Mouse (Mus musculus): ENCODE data around the gene Cym. TPM values are rescaled to one million over a fixed set of nuclear protein-coding genes. Genes with fewer than 3 reads are reported as not detected.

Gene Cym
- total RNA-seq, 1 experiment = not detected

DNA sequence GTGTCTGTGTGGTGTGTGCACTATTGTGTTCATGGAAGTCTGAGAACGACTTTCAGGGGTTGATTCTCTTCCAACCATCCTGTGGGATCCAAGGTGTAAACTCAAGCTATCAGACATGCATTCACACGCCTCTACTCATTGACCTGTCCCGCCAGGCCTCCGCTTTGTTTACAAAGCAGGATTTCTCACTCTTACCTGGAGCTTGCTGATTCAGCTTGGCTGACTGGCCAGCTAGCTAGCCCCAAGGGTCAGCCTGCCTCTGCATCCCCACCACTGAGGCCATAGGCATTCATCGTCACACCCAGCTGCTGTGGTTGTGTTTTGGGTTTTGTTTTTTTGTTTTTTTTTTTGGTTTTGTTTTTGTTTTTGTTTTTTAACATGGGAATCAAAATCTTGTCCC is 7.7 kb upstream of the Cym start:
- H3K36me3 ChIP-seq (ENCODE audit: control insufficient read depth, insufficient read depth, low read length, poor library complexity, severe bottlenecking) = no peaks in the 10 kb centered on the region
- no peak overlapping the region for H3K27ac ChIP-seq (ENCODE audit: insufficient read depth, low read depth, low read length, poor library complexity, severe bottlenecking)
- H3K9me3 ChIP-seq (ENCODE audit: control insufficient read depth, insufficient read depth, low read depth, low read length) = no peaks in the 10 kb centered on the region
- H3K4me1 ChIP-seq (ENCODE audit: control insufficient read depth in 2 of 2, insufficient read depth in 2 of 2, low read length in 2 of 2, poor library complexity in 1 of 2) = no peaks in the 10 kb centered on the region
- in situ Hi-C loops (cut with MboI; ENCODE audit: low sequenced_read_pairs in 2 of 2, unreplicated experiment in 2 of 2) = loop anchor here in 1 of 2 experiments (25.0 kb wide), 1 partner anchor 233 kb away; the partner anchor contains the start of gene Kcnc4
- H3K9ac ChIP-seq (ENCODE audit: insufficient read depth, low read depth, low read length, poor library complexity, severe bottlenecking) = no peak overlapping the region
- no peak overlapping the region for H3K4me3 ChIP-seq (ENCODE audit: insufficient read depth in 1 of 2, low read depth in 1 of 2, low read length in 2 of 2, poor library complexity in 1 of 2, severe bottlenecking in 1 of 2)
- DNase-seq (ENCODE audit: low read depth, low spot score) = no peak
- TF ChIP-seq HCFC1 (IDR thresholded peaks at IDR 0.05; ENCODE audit: borderline replicate concordance, insufficient read depth, low read length) = no peak
- TF ChIP-seq ZNF384 (IDR thresholded peaks at IDR 0.05; ENCODE audit: low read depth, low read length) = no peak
- no peak for TF ChIP-seq ZC3H11A (IDR thresholded peaks at IDR 0.05; ENCODE audit: borderline replicate concordance, low read depth, low read length)
- no peak for TF ChIP-seq MAFK (IDR thresholded peaks at IDR 0.05; ENCODE audit: insufficient read depth, low read depth, low read length)
- no peak for TF ChIP-seq CHD2 (IDR thresholded peaks at IDR 0.05; ENCODE audit: low read depth, low read length)

DNA sequence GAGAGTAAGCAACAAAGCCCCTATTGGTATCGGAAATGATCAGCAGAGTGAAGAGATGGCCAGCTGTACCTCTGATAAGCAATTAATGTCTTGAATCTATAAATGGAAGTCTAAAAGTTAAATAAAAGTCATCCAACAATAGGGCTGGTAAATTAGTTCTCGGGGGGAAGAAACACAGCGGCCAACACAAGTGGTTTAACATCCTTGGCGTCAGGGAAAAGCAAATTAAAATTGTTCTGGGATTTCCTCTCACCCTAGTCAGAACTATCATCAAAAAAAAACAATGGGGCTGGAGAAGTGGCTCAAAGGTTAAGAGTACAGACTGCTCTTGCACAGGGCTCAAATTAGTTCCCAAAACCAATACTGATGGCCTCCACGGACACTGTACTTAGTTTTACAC is 4.3 kb upstream of the Cym start:
- no peaks in the 10 kb centered on the region for H3K9me3 ChIP-seq (ENCODE audit: control insufficient read depth, insufficient read depth, low read depth, low read length)
- no peaks in the 10 kb centered on the region for H3K36me3 ChIP-seq (ENCODE audit: control insufficient read depth, insufficient read depth, low read length, poor library complexity, severe bottlenecking)
- H3K27ac ChIP-seq (ENCODE audit: insufficient read depth, low read depth, low read length, poor library complexity, severe bottlenecking) = no peak overlapping the region
- no peak overlapping the region for H3K9ac ChIP-seq (ENCODE audit: insufficient read depth, low read depth, low read length, poor library complexity, severe bottlenecking)
- no peak overlapping the region for H3K4me3 ChIP-seq (ENCODE audit: insufficient read depth in 1 of 2, low read depth in 1 of 2, low read length in 2 of 2, poor library complexity in 1 of 2, severe bottlenecking in 1 of 2)
- DNase-seq (ENCODE audit: low read depth, low spot score) = no peak
- no peaks in the 10 kb centered on the region for H3K4me1 ChIP-seq (ENCODE audit: control insufficient read depth in 2 of 2, insufficient read depth in 2 of 2, low read length in 2 of 2, poor library complexity in 1 of 2)
- no peak for TF ChIP-seq ZNF384 (IDR thresholded peaks at IDR 0.05; ENCODE audit: low read depth, low read length)
- no peak for TF ChIP-seq HCFC1 (IDR thresholded peaks at IDR 0.05; ENCODE audit: borderline replicate concordance, insufficient read depth, low read length)
- TF ChIP-seq MAFK (IDR thresholded peaks at IDR 0.05; ENCODE audit: insufficient read depth, low read depth, low read length) = no peak
- in situ Hi-C loops (cut with MboI; ENCODE audit: low sequenced_read_pairs in 2 of 2, unreplicated experiment in 2 of 2) = loop anchor here in 1 of 2 experiments (25.0 kb wide), 1 partner anchor 236 kb away; the partner anchor contains the start of gene Kcnc4

DNA sequence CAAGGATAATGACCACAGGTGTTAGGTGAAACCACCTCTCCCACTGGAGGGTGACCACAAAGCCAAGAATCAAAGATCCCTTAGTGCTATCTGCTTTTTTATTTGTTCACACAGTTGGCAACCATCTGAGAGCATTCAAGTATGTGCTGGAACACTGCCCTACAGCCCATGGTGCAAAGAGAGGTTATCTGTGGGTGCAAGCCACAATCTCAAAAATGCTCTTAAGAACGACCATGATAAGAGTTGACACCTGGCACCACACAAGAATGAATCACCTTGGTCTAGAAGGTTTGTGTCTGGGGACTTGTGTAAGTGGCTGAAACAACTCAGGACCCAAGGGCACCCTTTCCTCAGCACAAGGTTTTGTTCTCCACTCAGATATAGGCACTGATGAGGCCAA is 1.7 kb upstream of the Cym start:
- H3K36me3 ChIP-seq (ENCODE audit: control insufficient read depth, insufficient read depth, low read length, poor library complexity, severe bottlenecking) = no peaks in the 10 kb centered on the region
- in situ Hi-C loops (cut with MboI; ENCODE audit: low sequenced_read_pairs in 2 of 2, unreplicated experiment in 2 of 2) = no loop called here
- H3K4me3 ChIP-seq (ENCODE audit: insufficient read depth in 1 of 2, low read depth in 1 of 2, low read length in 2 of 2, poor library complexity in 1 of 2, severe bottlenecking in 1 of 2) = no peak overlapping the region
- H3K9ac ChIP-seq (ENCODE audit: insufficient read depth, low read depth, low read length, poor library complexity, severe bottlenecking) = no peak overlapping the region
- TF ChIP-seq HCFC1 (IDR thresholded peaks at IDR 0.05; ENCODE audit: borderline replicate concordance, insufficient read depth, low read length) (no peak), ZC3H11A (IDR thresholded peaks at IDR 0.05; ENCODE audit: borderline replicate concordance, low read depth, low read length) (no peak), ZNF384 (IDR thresholded peaks at IDR 0.05; ENCODE audit: low read depth, low read length) (no peak), MAFK (IDR thresholded peaks at IDR 0.05; ENCODE audit: insufficient read depth, low read depth, low read length) (no peak), CHD2 (IDR thresholded peaks at IDR 0.05; ENCODE audit: low read depth, low read length) (no peak)
- DNase-seq (ENCODE audit: low read depth, low spot score) = no peak
- H3K9me3 ChIP-seq (ENCODE audit: control insufficient read depth, insufficient read depth, low read depth, low read length) = no peaks in the 10 kb centered on the region
- H3K27ac ChIP-seq (ENCODE audit: insufficient read depth, low read depth, low read length, poor library complexity, severe bottlenecking) = no peak overlapping the region
- H3K4me1 ChIP-seq (ENCODE audit: control insufficient read depth in 2 of 2, insufficient read depth in 2 of 2, low read length in 2 of 2, poor library complexity in 1 of 2) = no peaks in the 10 kb centered on the region

DNA sequence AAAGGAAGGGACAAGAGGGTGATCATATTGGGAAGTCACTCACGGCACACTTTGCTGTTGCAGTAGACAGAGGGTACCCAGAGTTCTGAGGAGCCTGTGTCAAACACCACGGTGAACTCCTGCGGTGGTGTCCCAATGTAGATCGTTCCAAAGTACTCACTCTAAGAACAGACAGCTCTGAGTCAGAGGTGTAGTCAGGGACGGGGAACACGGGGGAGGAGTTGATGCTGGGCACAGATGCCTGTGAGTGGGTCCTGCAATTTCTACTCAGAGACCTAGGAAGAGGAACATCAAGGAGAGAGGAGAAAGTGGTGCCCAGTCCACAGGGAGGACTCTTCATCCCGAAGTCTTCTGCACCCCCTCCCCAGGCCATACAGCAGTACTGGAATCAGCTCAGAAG is 3.0 kb downstream of the Cym start:
- in situ Hi-C loops (cut with MboI; ENCODE audit: low sequenced_read_pairs in 2 of 2, unreplicated experiment in 2 of 2) = no loop called here
- no peaks in the 10 kb centered on the region for H3K36me3 ChIP-seq (ENCODE audit: control insufficient read depth, insufficient read depth, low read length, poor library complexity, severe bottlenecking)
- H3K27ac ChIP-seq (ENCODE audit: insufficient read depth, low read depth, low read length, poor library complexity, severe bottlenecking) = no peak overlapping the region
- no peak overlapping the region for H3K9ac ChIP-seq (ENCODE audit: insufficient read depth, low read depth, low read length, poor library complexity, severe bottlenecking)
- TF ChIP-seq ZNF384 (IDR thresholded peaks at IDR 0.05; ENCODE audit: low read depth, low read length) (no peak), MAFK (IDR thresholded peaks at IDR 0.05; ENCODE audit: insufficient read depth, low read depth, low read length) (no peak), ZC3H11A (IDR thresholded peaks at IDR 0.05; ENCODE audit: borderline replicate concordance, low read depth, low read length) (no peak), CHD2 (IDR thresholded peaks at IDR 0.05; ENCODE audit: low read depth, low read length) (no peak), HCFC1 (IDR thresholded peaks at IDR 0.05; ENCODE audit: borderline replicate concordance, insufficient read depth, low read length) (no peak)
- no peak for DNase-seq (ENCODE audit: low read depth, low spot score)
- H3K4me3 ChIP-seq (ENCODE audit: insufficient read depth in 1 of 2, low read depth in 1 of 2, low read length in 2 of 2, poor library complexity in 1 of 2, severe bottlenecking in 1 of 2) = no peak overlapping the region
- no peaks in the 10 kb centered on the region for H3K9me3 ChIP-seq (ENCODE audit: control insufficient read depth, insufficient read depth, low read depth, low read length)
- H3K4me1 ChIP-seq (ENCODE audit: control insufficient read depth in 2 of 2, insufficient read depth in 2 of 2, low read length in 2 of 2, poor library complexity in 1 of 2) = no peaks in the 10 kb centered on the region

DNA sequence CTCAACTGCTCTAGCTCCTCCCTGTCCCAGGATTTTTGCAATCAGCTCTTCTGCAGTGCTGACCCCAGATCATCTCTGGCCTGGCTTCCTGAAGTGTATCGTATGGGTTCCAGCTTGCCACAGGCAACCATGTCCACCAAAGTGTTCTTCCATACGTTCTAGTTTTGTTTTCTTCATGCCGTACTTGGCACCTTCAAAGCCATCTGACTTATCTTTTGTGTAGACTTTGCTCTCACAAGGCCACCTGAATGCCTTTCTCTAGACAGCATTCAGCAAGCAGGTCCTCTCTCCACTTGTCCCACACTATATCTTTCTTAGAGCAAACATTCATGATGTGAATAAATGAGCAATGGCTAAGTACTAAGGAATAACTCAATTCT is 4.4 kb downstream of the Cym start:
- Histone ChIP-seq H3K27ac (ENCODE audit: insufficient read depth, low read depth, low read length, poor library complexity, severe bottlenecking) (no peak overlapping the region), H3K9ac (ENCODE audit: insufficient read depth, low read depth, low read length, poor library complexity, severe bottlenecking) (no peak overlapping the region), H3K4me1 (ENCODE audit: control insufficient read depth in 2 of 2, insufficient read depth in 2 of 2, low read length in 2 of 2, poor library complexity in 1 of 2) (no peaks in the 10 kb centered on the region), H3K9me3 (ENCODE audit: control insufficient read depth, insufficient read depth, low read depth, low read length) (no peaks in the 10 kb centered on the region), H3K36me3 (ENCODE audit: control insufficient read depth, insufficient read depth, low read length, poor library complexity, severe bottlenecking) (no peaks in the 10 kb centered on the region), H3K4me3 (ENCODE audit: insufficient read depth in 1 of 2, low read depth in 1 of 2, low read length in 2 of 2, poor library complexity in 1 of 2, severe bottlenecking in 1 of 2) (no peak overlapping the region)
- TF ChIP-seq ZNF384 (IDR thresholded peaks at IDR 0.05; ENCODE audit: low read depth, low read length) = no peak
- no peak for TF ChIP-seq MAFK (IDR thresholded peaks at IDR 0.05; ENCODE audit: insufficient read depth, low read depth, low read length)
- TF ChIP-seq HCFC1 (IDR thresholded peaks at IDR 0.05; ENCODE audit: borderline replicate concordance, insufficient read depth, low read length) = no peak
- no peak for TF ChIP-seq ZC3H11A (IDR thresholded peaks at IDR 0.05; ENCODE audit: borderline replicate concordance, low read depth, low read length)
- TF ChIP-seq CHD2 (IDR thresholded peaks at IDR 0.05; ENCODE audit: low read depth, low read length) = no peak
- in situ Hi-C loops (cut with MboI; ENCODE audit: low sequenced_read_pairs in 2 of 2, unreplicated experiment in 2 of 2) = no loop called here
- no peak for DNase-seq (ENCODE audit: low read depth, low spot score)
